Mouse (Mus musculus): ENCODE measurements around the gene Rpl19.

The Rpl19 gene

GRCm38 (mm10) chr11:97985727-97986677 lies 40.5 kb upstream of the Rpl19 start, which contains the start of gene Plxdc1:
Gene Plxdc1, minus strand, starts transcription at chr11:97986444.
- Histone ChIP-seq H3K27me3 (ENCODE audit: insufficient read depth, low read length) (no peaks in the 10 kb centered on the region; the same call in 1 of the 2 replicates), H3K9me3 (ENCODE audit: low read length) (no peaks in the 10 kb centered on the region), H3K36me3 (ENCODE audit: insufficient read depth, low read length) (no peaks in the 10 kb centered on the region), H3K4me3 (replicated peaks; ENCODE audit: low read length) (peak within 1 kb of the TSS; percentile 99), H3K4me1 (replicated peaks; ENCODE audit: low read depth, low read length) (peaks cover 71% of the 10 kb centered on the region)
- TF ChIP-seq POU5F1 (IDR thresholded peaks at IDR 0.05; ENCODE audit: borderline replicate concordance, low read length) (no peak), CTCF (conservative IDR thresholded peaks at IDR 0.05; ENCODE audit: low read length) (no peak), NANOG (IDR thresholded peaks at IDR 0.05; ENCODE audit: borderline replicate concordance, low read length) (no peak)

- Histone ChIP-seq H3K27me3 (ENCODE audit: insufficient read depth, low read length) (no peaks in the 10 kb centered on the region; the same call in 1 of the 2 replicates), H3K36me3 (ENCODE audit: insufficient read depth, low read length) (0 out of 2 replicates have a peak, but pooled peaks cover under 1% of the 10 kb centered on the region), H3K4me3 (replicated peaks; ENCODE audit: low read length) (peak overlapping the region; percentile 99), H3K9me3 (ENCODE audit: low read length) (no peaks in the 10 kb centered on the region), H3K4me1 (replicated peaks; ENCODE audit: low read depth, low read length) (peaks cover 62% of the 10 kb centered on the region)
- TF ChIP-seq CTCF (conservative IDR thresholded peaks at IDR 0.05; ENCODE audit: low read length) (no peak), NANOG (IDR thresholded peaks at IDR 0.05; ENCODE audit: borderline replicate concordance, low read length) (no peak), POU5F1 (IDR thresholded peaks at IDR 0.05; ENCODE audit: borderline replicate concordance, low read length) (no peak)
These were observed 39.6 kb upstream of the Rpl19 start for GRCm38 (mm10) chr11:97986738-97987465.

GRCm38 (mm10) chr11:97987551-97988526 lies 38.7 kb upstream of the Rpl19 start:
- H3K9me3 ChIP-seq (ENCODE audit: low read length), result no peaks in the 10 kb centered on the region
- peak overlapping the region; percentile 99 for H3K4me3 ChIP-seq (replicated peaks; ENCODE audit: low read length)
- peaks cover 56% of the 10 kb centered on the region for H3K4me1 ChIP-seq (replicated peaks; ENCODE audit: low read depth, low read length)
- no peaks in the 10 kb centered on the region; the same call in 1 of the 2 replicates for H3K27me3 ChIP-seq (ENCODE audit: insufficient read depth, low read length)
- TF ChIP-seq CTCF (conservative IDR thresholded peaks at IDR 0.05; ENCODE audit: low read length) (peak; percentile 63), NANOG (IDR thresholded peaks at IDR 0.05; ENCODE audit: borderline replicate concordance, low read length) (no peak), POU5F1 (IDR thresholded peaks at IDR 0.05; ENCODE audit: borderline replicate concordance, low read length) (no peak)
- H3K36me3 ChIP-seq (ENCODE audit: insufficient read depth, low read length), result 0 out of 2 replicates have a peak, but pooled peaks cover 3% of the 10 kb centered on the region

- H3K36me3 ChIP-seq (ENCODE audit: insufficient read depth, low read length), result 0 out of 2 replicates have a peak, but pooled peaks cover 3% of the 10 kb centered on the region
- peaks cover 48% of the 10 kb centered on the region for H3K4me1 ChIP-seq (replicated peaks; ENCODE audit: low read depth, low read length)
- no peaks in the 10 kb centered on the region; the same call in 1 of the 2 replicates for H3K27me3 ChIP-seq (ENCODE audit: insufficient read depth, low read length)
- H3K4me3 ChIP-seq (replicated peaks; ENCODE audit: low read length), result peak overlapping the region; percentile 99
- no peaks in the 10 kb centered on the region for H3K9me3 ChIP-seq (ENCODE audit: low read length)
- TF ChIP-seq POU5F1 (IDR thresholded peaks at IDR 0.05; ENCODE audit: borderline replicate concordance, low read length), result no peak
- TF ChIP-seq CTCF (conservative IDR thresholded peaks at IDR 0.05; ENCODE audit: low read length), result no peak
These were observed 37.9 kb upstream of the Rpl19 start for GRCm38 (mm10) chr11:97988530-97989096.

GRCm38 (mm10) chr11:97994539-97995100 lies 31.9 kb upstream of the Rpl19 start:
- Histone ChIP-seq H3K27me3 (ENCODE audit: insufficient read depth, low read length) (peaks cover 9% of the 10 kb centered on the region; the same call in 1 of the 2 replicates), H3K36me3 (ENCODE audit: insufficient read depth, low read length) (0 out of 2 replicates have a peak, but pooled peaks cover 3% of the 10 kb centered on the region), H3K4me3 (replicated peaks; ENCODE audit: low read length) (peak overlapping the region; percentile 78), H3K9me3 (ENCODE audit: low read length) (no peaks in the 10 kb centered on the region), H3K4me1 (replicated peaks; ENCODE audit: low read depth, low read length) (peaks cover 36% of the 10 kb centered on the region)
- TF ChIP-seq NANOG (IDR thresholded peaks at IDR 0.05; ENCODE audit: borderline replicate concordance, low read length) (no peak), CTCF (conservative IDR thresholded peaks at IDR 0.05; ENCODE audit: low read length) (peak; percentile 67)

GRCm38 (mm10) chr11:97995564-97996288 lies 30.8 kb upstream of the Rpl19 start, which contains the start of gene Arl5c:
Gene Arl5c, minus strand, starts transcription at chr11:97996181.
- Histone ChIP-seq H3K4me1 (replicated peaks; ENCODE audit: low read depth, low read length) (peaks cover 36% of the 10 kb centered on the region), H3K36me3 (ENCODE audit: insufficient read depth, low read length) (0 out of 2 replicates have a peak, but pooled peaks cover 3% of the 10 kb centered on the region), H3K27me3 (ENCODE audit: insufficient read depth, low read length) (peaks cover 9% of the 10 kb centered on the region; the same call in 1 of the 2 replicates), H3K9me3 (ENCODE audit: low read length) (no peaks in the 10 kb centered on the region), H3K4me3 (replicated peaks; ENCODE audit: low read length) (peak within 1 kb of the TSS; percentile 78)
- TF ChIP-seq POU5F1 (IDR thresholded peaks at IDR 0.05; ENCODE audit: borderline replicate concordance, low read length) (no peak), CTCF (conservative IDR thresholded peaks at IDR 0.05; ENCODE audit: low read length) (0 out of 2 replicates have a peak, but pooled peaks have one; percentile 8), NANOG (IDR thresholded peaks at IDR 0.05; ENCODE audit: borderline replicate concordance, low read length) (no peak)

Data from E14TG2a.4 (cell line).